Mouse (Mus musculus) ES-Bruce4 (cell line): Measurements from ENCODE around the gene Arl8a.

Source experiments
- CTCF ChIP-seq: IDR thresholded peaks from one replicate; pipeline ENCODE4 v1.8.1; 2011; ENCODE audit warnings: low read depth, low read length
- POLR2A ChIP-seq: IDR thresholded peaks from one replicate; pipeline ENCODE4 v1.8.1; 2011; ENCODE audit warnings: low read length; ENCODE audit not compliant: insufficient read depth

DNA sequence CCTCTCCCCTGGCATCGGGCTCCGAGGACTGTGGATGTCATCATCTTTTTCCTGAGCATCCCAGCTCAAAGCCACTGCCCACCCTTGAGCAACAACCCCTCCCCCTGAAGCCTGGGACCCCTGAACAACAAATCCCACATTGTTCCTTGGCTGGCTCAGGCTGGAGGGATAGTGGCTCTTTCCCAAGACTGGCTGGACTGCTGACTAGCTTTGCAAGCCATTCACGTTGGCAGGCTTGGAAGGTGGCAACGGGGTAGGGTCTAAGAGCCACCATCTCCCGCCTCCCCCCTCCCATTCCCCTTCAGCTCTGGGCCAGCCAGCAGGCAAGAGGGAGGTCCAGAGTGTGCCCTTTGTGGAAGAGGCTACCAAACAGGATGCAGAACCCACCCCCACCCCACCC is 12.0 kb downstream of the Arl8a start:
- no peak for TF ChIP-seq CTCF
- no peak for TF ChIP-seq POLR2A
